Mouse (Mus musculus) stomach, embryonic 15.5 days (tissue): ENCODE data around the gene Pcsk5. TPM values are rescaled to one million over a fixed set of nuclear protein-coding genes. Genes with fewer than 3 reads are reported as not detected.

Experiments used
- ATAC-seq: fragments of 200-750 bp; cut with Nextera tagmentation; 2 replicates; pipeline ENCODE4 v1.8.0; 2017; ENCODE audit warnings: low read depth, moderate number of reproducible peaks, moderate TSS enrichment; ENCODE audit not compliant: insufficient read depth, low FRiP score
- H3K27ac ChIP-seq: fragments of 300-500 bp; sonication (generic); 2 replicates; pipeline ENCODE4 v1.5.1; 2015; ENCODE audit warnings: mild to moderate bottlenecking, inconsistent platforms
- H3K27me3 ChIP-seq: fragments of 300-500 bp; sonication (generic); replicated peaks from 2 replicates; pipeline ENCODE4 v1.6.1; 2015; ENCODE audit warnings: inconsistent platforms
- H3K36me3 ChIP-seq: fragments of 300-500 bp; sonication (generic); 2 replicates; pipeline ENCODE4 v1.6.1; 2015; ENCODE audit warnings: inconsistent platforms
- H3K4me1 ChIP-seq: fragments of 300-500 bp; sonication (generic); 2 replicates; pipeline ENCODE4 v1.6.1; 2015; ENCODE audit warnings: inconsistent platforms
- H3K4me2 ChIP-seq: fragments of 300-500 bp; sonication (generic); 2 replicates; pipeline ENCODE4 v1.6.1; 2015; ENCODE audit warnings: mild to moderate bottlenecking, inconsistent platforms
- H3K4me3 ChIP-seq: fragments of 300-500 bp; sonication (generic); replicated peaks from 2 replicates; pipeline ENCODE4 v1.5.1; 2015; ENCODE audit warnings: inconsistent platforms
- H3K9ac ChIP-seq: fragments of 300-500 bp; sonication (generic); 2 replicates; pipeline ENCODE4 v1.6.1; 2015; ENCODE audit warnings: inconsistent platforms
- H3K9me3 ChIP-seq: fragments of 300-500 bp; sonication (generic); 2 replicates; pipeline ENCODE4 v1.6.1; 2016; ENCODE audit warnings: inconsistent platforms
- WGBS: fragments of 180-500 bp; shearing (Covaris S2); methylation state at CpG from one replicate; pipeline ENCODE4 v1.1.7; 2015; 5-methylcytosine and 5-hydroxymethylcytosine counted together
- polyA plus RNA-seq: library from polyadenylated mRNA; unstranded; fragments of >200 nt; fragmentation: Nextera tagmentation; extraction: Ambion mirVana; gene quantifications from 2 replicates; pipeline ENCODE4 v1.2.1, GENCODE M21; 2015

Gene Pcsk5
- polyA plus RNA-seq, result 18.0 and 19.2 TPM in 2 replicates

- peak within 1 kb of the TSS; percentile 90 for H3K27ac ChIP-seq
- H3K4me3 ChIP-seq, result peak within 1 kb of the TSS; percentile 74
- ATAC-seq, result peak; percentile 94
- H3K4me1 ChIP-seq, result peaks cover 19% of the 10 kb centered on the region; the same call in 1 of the 2 replicates
- H3K4me2 ChIP-seq, result peak within 1 kb of the TSS; percentile 95
- H3K36me3 ChIP-seq, result no peaks in the 10 kb centered on the region
- peak within 1 kb of the TSS; percentile 66 for H3K9ac ChIP-seq
- H3K9me3 ChIP-seq, result no peaks in the 10 kb centered on the region
- H3K27me3 ChIP-seq, result no peaks in the 10 kb centered on the region
- 1% methylated on average over 33 of the region's 36 CpGs for WGBS
Observed at GRCm38 (mm10) chr19:17837471-17837859, at the start of gene Pcsk5. Pcsk5 (minus strand) TSS chr19:17837632.

- Histone ChIP-seq H3K4me2 (0 out of 2 replicates have a peak overlapping the region, but pooled peaks have one; percentile 1), H3K36me3 (no peaks in the 10 kb centered on the region), H3K9ac (no peak overlapping the region), H3K4me3 (no peak overlapping the region), H3K27ac (no peak overlapping the region), H3K9me3 (no peaks in the 10 kb centered on the region), H3K4me1 (no peaks in the 10 kb centered on the region), H3K27me3 (no peaks in the 10 kb centered on the region)
- ATAC-seq, result no peak
- WGBS, result 25% methylated on average over 7 of the region's 7 CpGs
Observed at GRCm38 (mm10) chr19:17875804-17876203, 38.4 kb upstream of the Pcsk5 start.

GRCm38 (mm10) chr19:17874388-17874787 lies 37.0 kb upstream of the Pcsk5 start:
- no peaks in the 10 kb centered on the region for H3K4me1 ChIP-seq
- H3K9me3 ChIP-seq, result no peaks in the 10 kb centered on the region
- no peak for ATAC-seq
- no peak overlapping the region for H3K4me2 ChIP-seq
- no peaks in the 10 kb centered on the region for H3K27me3 ChIP-seq
- no peak overlapping the region for H3K4me3 ChIP-seq
- H3K27ac ChIP-seq, result no peak overlapping the region
- no peaks in the 10 kb centered on the region for H3K36me3 ChIP-seq
- no peak overlapping the region for H3K9ac ChIP-seq
- 77% methylated on average over 2 of the region's 2 CpGs for WGBS

GRCm38 (mm10) chr19:17873755-17874154 lies 36.3 kb upstream of the Pcsk5 start:
- no peaks in the 10 kb centered on the region for H3K27me3 ChIP-seq
- H3K4me1 ChIP-seq, result no peaks in the 10 kb centered on the region
- no peak overlapping the region for H3K27ac ChIP-seq
- H3K9me3 ChIP-seq, result no peaks in the 10 kb centered on the region
- ATAC-seq, result no peak
- H3K9ac ChIP-seq, result no peak overlapping the region
- no peak overlapping the region for H3K4me3 ChIP-seq
- 50% methylated on average over 2 of the region's 2 CpGs for WGBS
- no peak overlapping the region for H3K4me2 ChIP-seq
- H3K36me3 ChIP-seq, result no peaks in the 10 kb centered on the region

- no peaks in the 10 kb centered on the region for H3K27me3 ChIP-seq
- no peak overlapping the region for H3K27ac ChIP-seq
- ATAC-seq, result no peak
- WGBS, result 69% methylated on average over 3 of the region's 3 CpGs
- H3K36me3 ChIP-seq, result no peaks in the 10 kb centered on the region
- H3K4me1 ChIP-seq, result no peaks in the 10 kb centered on the region
- no peak overlapping the region for H3K4me3 ChIP-seq
- no peaks in the 10 kb centered on the region for H3K9me3 ChIP-seq
- H3K4me2 ChIP-seq, result no peak overlapping the region
- H3K9ac ChIP-seq, result no peak overlapping the region
Observed at GRCm38 (mm10) chr19:17866317-17866891, 29.0 kb upstream of the Pcsk5 start.

GRCm38 (mm10) chr19:17860351-17861014 lies 23.1 kb upstream of the Pcsk5 start:
- Histone ChIP-seq H3K27ac (no peak overlapping the region), H3K4me2 (no peak overlapping the region), H3K4me3 (no peak overlapping the region), H3K27me3 (no peaks in the 10 kb centered on the region), H3K9me3 (no peaks in the 10 kb centered on the region), H3K36me3 (no peaks in the 10 kb centered on the region), H3K9ac (no peak overlapping the region), H3K4me1 (no peaks in the 10 kb centered on the region)
- no peak for ATAC-seq
- WGBS, result 38% methylated on average over 4 of the region's 4 CpGs

DNA sequence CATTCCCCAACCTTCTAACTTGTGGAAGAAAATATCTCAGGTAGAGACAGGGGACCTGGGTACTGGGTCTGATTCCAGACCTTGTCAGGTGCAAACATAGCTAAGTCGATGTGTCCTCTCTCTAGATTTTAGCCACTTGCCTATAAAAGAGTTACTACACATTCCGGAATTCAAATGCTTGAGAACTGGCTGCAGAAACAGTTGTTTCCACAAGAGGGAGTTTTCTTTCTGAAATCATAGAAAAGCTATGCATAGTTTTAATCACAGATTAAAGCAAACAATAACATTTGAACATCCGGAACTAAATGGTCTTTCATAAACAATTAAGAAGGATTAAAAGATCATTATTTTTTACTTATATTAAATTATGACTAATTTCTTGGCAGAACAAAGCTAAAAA lies 19.3 kb upstream of the Pcsk5 start:
- no peak overlapping the region for H3K4me3 ChIP-seq
- H3K27ac ChIP-seq, result no peak overlapping the region
- no peak overlapping the region for H3K9ac ChIP-seq
- H3K27me3 ChIP-seq, result no peaks in the 10 kb centered on the region
- H3K9me3 ChIP-seq, result no peaks in the 10 kb centered on the region
- no peak for ATAC-seq
- H3K36me3 ChIP-seq, result no peaks in the 10 kb centered on the region
- no peaks in the 10 kb centered on the region for H3K4me1 ChIP-seq
- 63% methylated on average over 3 of the region's 3 CpGs for WGBS
- H3K4me2 ChIP-seq, result no peak overlapping the region

GRCm38 (mm10) chr19:17848417-17848816 lies 11.0 kb upstream of the Pcsk5 start:
- Histone ChIP-seq H3K9me3 (no peaks in the 10 kb centered on the region), H3K27ac (no peak overlapping the region), H3K27me3 (no peaks in the 10 kb centered on the region), H3K4me1 (no peaks in the 10 kb centered on the region), H3K36me3 (no peaks in the 10 kb centered on the region), H3K4me2 (no peak overlapping the region), H3K9ac (no peak overlapping the region), H3K4me3 (no peak overlapping the region)
- 70% methylated on average over 2 of the region's 2 CpGs for WGBS
- no peak for ATAC-seq

GRCm38 (mm10) chr19:17845967-17846366 lies 8.5 kb upstream of the Pcsk5 start:
- WGBS, result 54% methylated on average over 5 of the region's 5 CpGs
- Histone ChIP-seq H3K4me3 (no peak overlapping the region), H3K36me3 (no peaks in the 10 kb centered on the region), H3K9me3 (no peaks in the 10 kb centered on the region), H3K27me3 (no peaks in the 10 kb centered on the region), H3K4me1 (no peaks in the 10 kb centered on the region), H3K9ac (no peak overlapping the region), H3K4me2 (no peak overlapping the region), H3K27ac (no peak overlapping the region)
- no peak for ATAC-seq

GRCm38 (mm10) chr19:17841586-17841985 lies 4.2 kb upstream of the Pcsk5 start:
- H3K9ac ChIP-seq, result no peak overlapping the region
- H3K9me3 ChIP-seq, result no peaks in the 10 kb centered on the region
- H3K4me2 ChIP-seq, result no peak overlapping the region
- H3K4me3 ChIP-seq, result no peak overlapping the region
- H3K27ac ChIP-seq, result no peak overlapping the region
- ATAC-seq, result no peak
- 0 out of 2 replicates have a peak, but pooled peaks cover 7% of the 10 kb centered on the region for H3K4me1 ChIP-seq
- H3K27me3 ChIP-seq, result no peaks in the 10 kb centered on the region
- H3K36me3 ChIP-seq, result no peaks in the 10 kb centered on the region
- WGBS, result 83% methylated on average over 2 of the region's 2 CpGs

- 56% methylated on average over 1 of the region's 1 CpGs for WGBS
- Histone ChIP-seq H3K4me2 (no peak overlapping the region), H3K27me3 (no peaks in the 10 kb centered on the region), H3K9me3 (no peaks in the 10 kb centered on the region), H3K36me3 (no peaks in the 10 kb centered on the region), H3K9ac (no peak overlapping the region), H3K4me1 (peaks cover 19% of the 10 kb centered on the region; the same call in 1 of the 2 replicates), H3K4me3 (no peak overlapping the region), H3K27ac (no peak overlapping the region)
- no peak for ATAC-seq
Observed at GRCm38 (mm10) chr19:17839856-17840255, 2.4 kb upstream of the Pcsk5 start.

DNA sequence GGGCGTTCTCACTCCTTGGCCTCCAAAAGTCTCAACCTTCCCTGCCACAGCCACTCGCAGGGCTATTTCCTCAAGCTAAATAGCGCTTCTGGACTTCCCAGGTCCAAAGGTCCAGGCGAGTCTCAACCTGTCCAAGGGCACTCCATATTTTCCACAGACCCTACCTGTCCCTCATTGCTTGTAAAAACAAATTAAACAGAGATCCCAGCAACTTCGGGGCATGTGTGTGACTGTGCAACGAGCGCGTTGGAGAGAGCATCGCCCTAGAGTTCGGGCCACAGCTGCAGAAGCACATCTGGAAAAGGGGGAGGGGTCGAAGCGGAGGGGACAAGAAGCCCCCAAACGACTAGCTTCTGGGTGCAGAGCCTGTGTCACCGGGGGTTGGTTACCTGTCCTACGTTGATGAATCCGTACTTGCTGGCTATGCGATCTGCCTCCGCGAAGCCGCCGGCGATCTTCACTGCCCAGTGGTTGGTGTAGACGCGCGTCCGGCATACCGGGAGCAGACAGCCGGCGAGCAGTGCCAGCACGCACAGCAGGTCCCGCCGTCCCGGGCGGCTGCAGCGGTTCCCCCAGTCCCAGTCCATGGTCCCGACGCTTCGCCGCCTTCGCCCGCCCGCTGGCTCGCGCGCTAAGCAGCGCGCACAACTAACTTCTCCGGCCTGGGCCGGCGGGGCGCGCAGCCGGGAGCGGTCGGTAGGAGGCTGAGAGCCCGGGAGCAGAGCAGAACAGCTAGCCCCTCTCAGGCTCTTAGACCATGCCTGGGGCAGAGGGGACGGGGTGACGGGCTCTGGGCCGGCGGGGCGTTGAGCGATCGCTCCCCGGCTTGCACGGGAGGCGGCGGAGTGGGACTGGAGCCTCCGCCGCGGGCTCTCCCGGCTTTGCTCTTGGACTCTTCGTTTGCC lies 614 bp downstream of the Pcsk5 start:
- H3K4me1 ChIP-seq, result peaks cover 19% of the 10 kb centered on the region; the same call in 1 of the 2 replicates
- H3K27ac ChIP-seq, result peak overlapping the region; percentile 90
- peak overlapping the region; percentile 66 for H3K9ac ChIP-seq
- peak; percentile 80 for ATAC-seq
- H3K4me2 ChIP-seq, result peak overlapping the region; percentile 95
- H3K36me3 ChIP-seq, result no peaks in the 10 kb centered on the region
- peak overlapping the region; percentile 74 for H3K4me3 ChIP-seq
- no peaks in the 10 kb centered on the region for H3K27me3 ChIP-seq
- H3K9me3 ChIP-seq, result no peaks in the 10 kb centered on the region
- under 1% methylated on average over 72 of the region's 72 CpGs for WGBS
